Mouse (Mus musculus) cerebellum, adult 18-20 months (tissue): ENCODE measurements around the gene Edil3.
A peak's percentile ranks its signal among the peaks of the same experiment; 100 is the strongest.

Experiments
- DNase-seq, 2 experiments: peaks; one replicate each; pipeline ENCODE4 v3.0.0; 2021

Gene Edil3

GRCm38 (mm10) chr13:88821440-88822331 lies at the start of gene Edil3:
Gene Edil3 (plus strand): TSS chr13:88821472.
- no peak for DNase-seq

- DNase-seq, result no peak
These were observed 22.1 kb upstream of the Edil3 start for GRCm38 (mm10) chr13:88799186-88799585.

- no peak for DNase-seq
These were observed 20.3 kb upstream of the Edil3 start for GRCm38 (mm10) chr13:88801006-88801405.

GRCm38 (mm10) chr13:88805838-88806237 lies 15.4 kb upstream of the Edil3 start:
- DNase-seq, result no peak

GRCm38 (mm10) chr13:88806269-88806668 lies 15.0 kb upstream of the Edil3 start:
- no peak for DNase-seq

- DNase-seq, result no peak
These were observed 11.2 kb upstream of the Edil3 start for GRCm38 (mm10) chr13:88810097-88810496.

GRCm38 (mm10) chr13:88820686-88821308 lies 475 bp upstream of the Edil3 start:
- DNase-seq, result no peak

GRCm38 (mm10) chr13:88822332-88822895 lies 1.1 kb downstream of the Edil3 start:
- DNase-seq, result no peak

GRCm38 (mm10) chr13:88822976-88823521 lies 1.8 kb downstream of the Edil3 start:
- no peak for DNase-seq

- no peak for DNase-seq
These were observed 2.5 kb downstream of the Edil3 start for GRCm38 (mm10) chr13:88823522-88824419.

GRCm38 (mm10) chr13:88824441-88824840 lies 3.2 kb downstream of the Edil3 start:
- no peak for DNase-seq

GRCm38 (mm10) chr13:88828362-88828761 lies 7.1 kb downstream of the Edil3 start:
- DNase-seq, result no peak

GRCm38 (mm10) chr13:88833732-88834131 lies 12.5 kb downstream of the Edil3 start:
- no peak for DNase-seq

GRCm38 (mm10) chr13:88849739-88850138 lies 28.5 kb downstream of the Edil3 start:
- DNase-seq, result no peak

- DNase-seq, result no peak
These were observed 58.7 kb downstream of the Edil3 start for GRCm38 (mm10) chr13:88879960-88880359.

GRCm38 (mm10) chr13:88890728-88891127 lies 69.5 kb downstream of the Edil3 start:
- no peak for DNase-seq

GRCm38 (mm10) chr13:88900046-88900445 lies 78.8 kb downstream of the Edil3 start:
- peak in 1 of 2 experiments; percentile 4 for DNase-seq

GRCm38 (mm10) chr13:88907405-88907804 lies 86.1 kb downstream of the Edil3 start:
- no peak for DNase-seq

- no peak for DNase-seq
These were observed 86.9 kb downstream of the Edil3 start for GRCm38 (mm10) chr13:88908187-88908586.

- no peak for DNase-seq
These were observed 95.2 kb downstream of the Edil3 start for GRCm38 (mm10) chr13:88916503-88916902.

- DNase-seq, result no peak
These were observed 108.4 kb downstream of the Edil3 start for GRCm38 (mm10) chr13:88929626-88930025.

GRCm38 (mm10) chr13:88938564-88938963 lies 117.3 kb downstream of the Edil3 start:
- no peak for DNase-seq
